ENCODE assay signal across 13 mouse cellular contexts in the genomic region with DNA sequence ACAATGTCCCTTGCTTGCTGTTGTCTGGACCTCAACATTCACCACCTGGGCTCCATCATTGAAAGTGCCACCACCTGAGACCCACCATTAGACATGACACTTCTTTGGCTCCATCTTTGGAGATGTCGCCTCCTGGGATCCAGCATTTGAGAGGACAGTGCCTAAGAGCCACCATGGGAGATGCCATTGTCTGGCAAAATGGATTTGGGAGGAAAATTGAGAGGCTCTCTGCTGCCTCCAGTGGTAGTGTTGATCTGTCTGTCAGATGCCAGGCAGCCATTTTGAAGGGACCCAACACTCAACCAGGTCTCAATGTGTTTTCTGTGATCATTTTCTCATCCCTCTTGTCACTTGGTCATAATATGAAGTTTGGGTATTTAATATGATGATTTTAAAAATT. TPM values are rescaled to one million over a fixed set of nuclear protein-coding genes. Genes with fewer than 3 reads are reported as not detected.
A peak's percentile ranks its signal among the peaks of the same experiment; 100 is the strongest.
DNase-seq lines count a peak whose midpoint lies in the region; ATAC-seq and TF ChIP-seq lines count a peak whose summit lies in the region.
"Had no signal": no experiment of that assay in that cellular context is flagged by ENCODE, and none has a peak within 500 bp of the region (broad histone marks: within the 10 kb centered on the region; RNA-seq: fewer than 3 reads in every experiment).

No protein-coding gene starts in this region.

- H3K4me1 ChIP-seq in lung, adult 2 months (ENCODE audit: control insufficient read depth, insufficient read depth, low read length) = no peaks in the 10 kb centered on the region
- 0 out of 2 replicates have a peak, but pooled peaks cover 2% of the 10 kb centered on the region for H3K4me1 ChIP-seq in G1E (ENCODE audit: insufficient read depth, low read depth, low read length)
- H3K4me1 ChIP-seq: liver, embryonic 15.5 days had no signal

- no peak for DNase-seq in gastrocnemius, adult 2 months
- DNase-seq in gastrocnemius, postnatal 10 days = no peak
- DNase-seq in lung, adult 2 months = no peak
- no peak for DNase-seq in lung, postnatal 14 days
- DNase-seq in G1E (ENCODE audit: low spot score) = no peak
- no peak for DNase-seq in layer of hippocampus, postnatal 25 days (ENCODE audit: extremely low spot score in 1 of 2, low spot score in 1 of 2)
- DNase-seq in frontal cortex, postnatal 14 days (ENCODE audit: low spot score in 2 of 2) = no peak
- DNase-seq: adrenal gland, postnatal 10 days; cerebellum, adult 8-10 months; heart, postnatal 14 days; thymus, postnatal 36 days had no signal

- intact Hi-C loops in gastrocnemius, adult 2 months (cut with DNase I) = no loop called here

- H3K9me3 ChIP-seq in G1E (replicated peaks) = no peaks in the 10 kb centered on the region
- H3K9me3 ChIP-seq: liver, embryonic 15.5 days had no signal

- TF ChIP-seq CTCF in gastrocnemius, adult 2 months (IDR thresholded peaks at IDR 0.05) = peak; percentile 27; the same call in 1 of the 2 replicates
- TF ChIP-seq CTCF in lung, adult 2 months (IDR thresholded peaks at IDR 0.05; ENCODE audit: insufficient read depth, low read length) = peak; percentile 26; the same call in 1 of the 2 replicates
- TF ChIP-seq CTCF in G1E (IDR thresholded peaks at IDR 0.05; ENCODE audit: low read depth, low read length) = peak; percentile 38; the same call in 1 of the 2 replicates

- no peak for ATAC-seq in G1E (ENCODE audit: extremely low read depth, insufficient number of reproducible peaks, low FRiP score, poor library complexity, severe bottlenecking)
- ATAC-seq in megakaryocyte-erythroid progenitor cell, adult 5-6 weeks (replicated peaks; ENCODE audit: low FRiP score, low TSS enrichment, poor library complexity, severe bottlenecking) = peak; percentile 73; the same call in 1 of the 2 replicates

- no peak overlapping the region for H3K4me3 ChIP-seq in gastrocnemius, adult 2 months
- no peak overlapping the region for H3K4me3 ChIP-seq in lung, adult 2 months (replicated peaks; ENCODE audit: extremely low read depth, low read depth, low read length)
- no peak overlapping the region for H3K4me3 ChIP-seq in G1E (ENCODE audit: low read depth, low read length)
- H3K4me3 ChIP-seq: liver, embryonic 15.5 days had no signal

- H3K27me3 ChIP-seq in G1E (ENCODE audit: insufficient read depth, low read length) = peaks cover 40% of the 10 kb centered on the region
- H3K27me3 ChIP-seq: liver, embryonic 15.5 days had no signal

- TF ChIP-seq POLR2A in lung, adult 2 months (IDR thresholded peaks at IDR 0.05; ENCODE audit: borderline replicate concordance, extremely low read depth, low read depth, low read length) = no peak

- H3K27ac ChIP-seq in gastrocnemius, adult 2 months = no peak overlapping the region
- H3K27ac ChIP-seq: liver, embryonic 15.5 days had no signal

- WGBS in lung, adult 2 months = 85% methylated on average over 1 of the region's 1 CpGs

- H3K36me3 ChIP-seq in G1E (replicated peaks) = no peaks in the 10 kb centered on the region
- H3K36me3 ChIP-seq: liver, embryonic 15.5 days had no signal

RNA-seq across cellular contexts. Expression of gene Lat, which starts 33.8 kb away (rescaled TPM):
- total RNA-seq in gastrocnemius, adult 2 months (2021) = not detected
- total RNA-seq in gastrocnemius, postnatal 10 days (2021) = 1 to 10 TPM in 1 of 2 experiments, under 1 TPM in 1; 0.42 to 1.1 TPM
- 16.3 and 17.4 TPM in 2 replicates for polyA plus RNA-seq in lung, adult 2 months (2012; rRNA removed)
- 0.38 and 1.7 TPM in 2 replicates for total RNA-seq in G1E (2014; fragmentation: Nextera tagmentation)
- total RNA-seq in G1E (2017) = 14.6 and 15.6 TPM in 2 replicates
- 10.1 and 12.7 TPM in 2 replicates for polyA plus RNA-seq in G1E (2012)
- 17.3 and 28.3 TPM in 2 replicates for total RNA-seq in megakaryocyte-erythroid progenitor cell, adult 5-6 weeks (2014; fragmentation: Nextera tagmentation)
- 9.3 and 11.0 TPM in 2 replicates for total RNA-seq in megakaryocyte-erythroid progenitor cell, adult 5-6 weeks (2017)
- 1 to 10 TPM; 1.1 to 1.3 TPM for total RNA-seq in layer of hippocampus, postnatal 25 days (2021)

RNA-seq across cellular contexts. Expression of gene Spns1, which starts 41.7 kb away (rescaled TPM):
- total RNA-seq in gastrocnemius, adult 2 months (2021) = 10 to 100 TPM; 26.9 to 28.2 TPM
- 10 to 100 TPM; 25.1 to 28.0 TPM for total RNA-seq in gastrocnemius, postnatal 10 days (2021)
- 246 and 274 TPM in 2 replicates for polyA plus RNA-seq in lung, adult 2 months (2012; rRNA removed)
- total RNA-seq in G1E (2014; fragmentation: Nextera tagmentation) (10.5 and 21.4 TPM in 2 replicates), G1E (2017) (19.0 and 19.8 TPM in 2 replicates)
- 55.2 and 55.4 TPM in 2 replicates for polyA plus RNA-seq in G1E (2012)
- total RNA-seq in megakaryocyte-erythroid progenitor cell, adult 5-6 weeks (2014; fragmentation: Nextera tagmentation) = 24.7 and 30.7 TPM in 2 replicates
- total RNA-seq in megakaryocyte-erythroid progenitor cell, adult 5-6 weeks (2017) = 5.2 and 8.3 TPM in 2 replicates
- 10 to 100 TPM; 87.5 to 89.6 TPM for total RNA-seq in layer of hippocampus, postnatal 25 days (2021)
